Mouse (Mus musculus): ENCODE measurements around the gene Gm10570. TPM values are rescaled to one million over a fixed set of nuclear protein-coding genes. Genes with fewer than 3 reads are reported as not detected.

Gm10570 gene
- total RNA-seq, 2 experiments from 2014 or later = not detected

DNA sequence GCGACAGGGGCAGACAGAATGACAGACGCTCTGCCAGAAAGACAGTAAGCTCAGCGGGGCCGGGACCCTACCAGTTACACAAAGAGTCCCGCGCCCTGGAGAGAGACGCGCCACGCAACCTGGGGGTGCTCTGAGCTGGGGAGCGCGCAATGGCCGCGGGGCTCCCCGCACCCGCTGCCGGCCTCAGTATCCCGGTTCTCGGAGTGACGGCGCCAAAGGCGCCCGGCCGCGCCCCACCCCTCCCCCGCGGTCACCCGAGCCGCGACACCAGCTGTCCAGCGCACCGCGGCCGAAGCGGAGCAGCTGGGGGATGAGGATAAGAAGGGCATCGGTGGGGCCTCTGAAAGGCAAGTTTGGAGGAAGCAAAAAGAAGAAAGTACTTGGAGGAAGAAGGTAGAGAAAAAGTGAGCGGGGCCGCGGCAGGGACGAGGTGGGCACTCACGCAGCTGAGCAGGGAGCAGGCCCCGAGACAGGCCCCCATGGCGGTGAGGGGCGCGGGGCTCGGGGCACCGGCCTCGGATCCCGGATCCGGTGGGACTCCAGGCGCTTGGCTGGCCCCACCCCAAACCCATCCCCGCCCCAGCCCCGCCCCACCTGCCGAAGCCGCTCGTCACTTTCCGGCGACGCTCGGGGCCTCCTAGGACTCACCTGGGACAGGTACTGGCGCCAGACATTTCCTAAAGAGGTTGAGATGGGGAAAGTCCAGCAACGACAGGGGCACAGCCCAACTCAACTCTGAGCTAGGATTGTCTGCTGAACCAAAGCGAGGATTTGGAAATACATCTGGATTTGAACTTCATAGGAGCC lies 33.3 kb downstream of the Gm10570 start:
- intact Hi-C loops (cut with DNase I; ENCODE audit: low total_unique reads) = loop anchor here (5.0 kb wide), 1 partner anchor 1877 kb away; no protein-coding TSS in a partner anchor
- DNase-seq = peak; percentile 53

DNA sequence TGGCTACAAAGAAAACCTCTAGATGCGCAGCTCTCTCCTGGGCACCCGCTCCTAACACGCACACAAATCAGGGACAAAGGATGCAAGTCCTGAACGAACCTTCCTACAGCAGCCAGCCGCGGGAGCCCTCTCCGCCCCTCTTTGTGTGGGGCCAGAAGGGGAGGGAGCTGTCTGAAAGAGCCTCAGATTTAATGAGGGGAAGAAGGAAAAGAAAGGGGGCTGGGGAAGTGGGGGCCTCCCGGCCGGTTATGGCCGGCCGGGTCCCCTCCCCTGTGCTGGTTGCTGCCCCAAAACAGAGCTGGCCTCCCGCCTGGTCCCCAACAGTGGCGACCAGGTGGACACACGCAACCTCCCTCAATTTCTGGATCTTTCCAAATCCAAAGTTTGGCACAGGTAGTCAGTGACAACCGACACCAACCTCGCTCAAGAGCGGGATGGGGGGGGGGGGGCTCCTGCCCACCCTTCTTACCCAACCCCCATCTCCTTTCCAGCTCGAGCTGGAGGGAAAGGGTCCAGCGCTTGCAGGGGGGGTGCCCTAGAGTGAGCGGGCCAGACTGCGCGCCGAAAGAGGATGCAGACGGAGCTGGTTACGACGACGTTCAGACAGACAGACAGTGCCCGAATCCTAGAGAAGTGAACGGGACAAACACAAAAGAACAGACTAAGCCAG lies 34.0 kb downstream of the Gm10570 start:
- no peak for DNase-seq
- intact Hi-C loops (cut with DNase I; ENCODE audit: low total_unique reads) = loop anchor here (5.0 kb wide), 1 partner anchor 1878 kb away; no protein-coding TSS in a partner anchor

GRCm38 (mm10) chr4:130273698-130274345 lies 34.7 kb downstream of the Gm10570 start:
- no peak for DNase-seq
- intact Hi-C loops (cut with DNase I; ENCODE audit: low total_unique reads) = no loop called here

DNA sequence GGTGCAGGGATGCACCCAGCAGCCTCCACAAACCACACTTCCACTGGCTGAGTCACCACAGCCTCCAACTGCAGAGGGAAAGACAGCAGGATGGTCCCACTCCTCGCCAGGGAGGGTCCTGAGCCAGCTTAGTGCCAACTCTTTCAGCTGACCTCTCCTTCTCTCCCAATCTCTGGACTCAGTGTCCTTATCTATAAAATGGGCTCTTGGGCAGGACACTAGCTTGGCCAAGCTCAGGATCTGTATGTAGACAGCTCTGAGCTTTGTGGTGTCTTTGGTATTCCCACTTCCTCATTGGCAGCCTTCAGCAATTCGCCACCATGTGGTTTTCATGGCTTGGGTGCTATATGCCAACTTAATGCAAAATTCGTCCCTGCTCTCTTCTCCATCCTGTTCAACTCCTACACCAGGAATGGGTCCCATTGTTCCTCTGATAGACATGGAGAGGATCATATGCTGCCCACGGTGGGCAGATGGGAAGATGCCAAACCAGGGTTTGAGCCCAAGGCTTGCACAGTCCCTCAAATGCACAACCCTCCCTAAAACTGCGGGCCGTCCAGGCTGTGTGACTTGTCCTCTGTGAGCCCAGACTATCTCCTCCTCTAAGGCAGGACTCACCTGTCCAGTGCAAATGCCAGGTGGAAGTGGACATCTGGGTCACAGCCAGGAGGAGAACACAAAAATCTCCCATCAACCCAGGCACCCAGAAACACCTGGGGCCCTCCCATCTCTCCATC lies 37.7 kb downstream of the Gm10570 start:
- intact Hi-C loops (cut with DNase I; ENCODE audit: low total_unique reads) = no loop called here
- DNase-seq = no peak

GRCm38 (mm10) chr4:130270089-130270488 lies 38.4 kb downstream of the Gm10570 start:
- intact Hi-C loops (cut with DNase I; ENCODE audit: low total_unique reads) = no loop called here
- no peak for DNase-seq

DNA sequence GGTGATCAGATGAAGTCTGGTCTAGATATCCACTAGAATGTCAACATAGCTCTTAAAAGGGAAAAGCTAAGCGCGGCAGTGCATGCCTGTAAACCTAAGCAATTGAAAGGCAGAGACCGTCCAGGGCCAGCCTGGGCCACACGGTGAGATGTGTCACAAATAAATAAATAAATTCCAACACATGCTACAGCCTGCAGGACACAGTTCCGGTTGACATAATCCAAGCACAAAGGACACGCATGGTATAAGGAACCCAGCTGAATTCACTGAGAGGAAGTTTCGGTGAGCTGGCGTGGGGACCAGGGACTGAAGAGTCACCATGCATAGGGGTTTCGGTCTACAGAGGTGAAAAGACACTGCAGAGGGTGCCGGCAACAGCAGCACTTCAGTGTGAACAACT lies 39.7 kb downstream of the Gm10570 start:
- intact Hi-C loops (cut with DNase I; ENCODE audit: low total_unique reads) = no loop called here
- no peak for DNase-seq

GRCm38 (mm10) chr4:130267069-130267468 lies 41.4 kb downstream of the Gm10570 start:
- intact Hi-C loops (cut with DNase I; ENCODE audit: low total_unique reads) = no loop called here
- peak; percentile 20 for DNase-seq

- no peak for DNase-seq
These were observed 41.9 kb downstream of the Gm10570 start for GRCm38 (mm10) chr4:130266601-130267000.

GRCm38 (mm10) chr4:130264698-130265349 lies 43.6 kb downstream of the Gm10570 start:
- intact Hi-C loops (cut with DNase I; ENCODE audit: low total_unique reads) = loop anchor here (2.0 kb wide), 1 partner anchor 28 kb away; no protein-coding TSS in a partner anchor
- peak; percentile 59 for DNase-seq

More at GRCm38 (mm10) chr4:130266601-130267000, 41.9 kb downstream of the Gm10570 start:
- intact Hi-C loops (cut with DNase I; ENCODE audit: low total_unique reads) = no loop called here

- intact Hi-C loops (cut with DNase I; ENCODE audit: low total_unique reads) = loop anchor here (2.0 kb wide), 1 partner anchor 29 kb away; no protein-coding TSS in a partner anchor
- DNase-seq = no peak
These were observed 44.3 kb downstream of the Gm10570 start for GRCm38 (mm10) chr4:130264131-130264530.

DNA sequence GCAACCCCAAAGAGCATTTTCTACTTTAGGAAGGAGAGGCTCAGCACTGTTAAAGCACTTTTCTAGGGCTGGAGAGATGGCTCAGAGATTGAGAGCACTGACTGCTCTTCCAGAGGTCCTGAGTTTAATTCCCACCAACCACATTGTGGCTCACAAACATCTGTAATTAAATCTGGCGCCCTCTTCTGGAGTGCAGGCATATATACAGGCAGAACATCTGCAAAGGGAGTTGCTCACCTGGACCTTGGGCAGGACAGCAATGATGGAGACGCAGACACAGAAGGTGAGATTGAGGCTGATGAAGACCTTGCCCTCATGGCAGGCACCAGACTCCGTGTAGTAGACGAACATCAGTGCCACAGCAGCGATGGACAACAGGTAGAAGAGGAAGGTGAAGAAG lies 48.1 kb downstream of the Gm10570 start:
- intact Hi-C loops (cut with DNase I; ENCODE audit: low total_unique reads) = no loop called here
- DNase-seq = no peak

Other genes with a start within 250 kb of the Gm10570 start
- gene Pef1, start 206.1 kb downstream of the Gm10570 start, total RNA-seq (2021) = 10 to 100 TPM; 27.6 to 30.8 TPM
- not detected for gene Hcrtr1, start 169.3 kb downstream of the Gm10570 start, total RNA-seq (2021)
- gene Tinagl1, start 133.6 kb downstream of the Gm10570 start, total RNA-seq (2021) = 10 to 100 TPM; 29.3 to 39.2 TPM
- not detected for gene Gm853, start 86.3 kb downstream of the Gm10570 start, total RNA-seq (2021)
- 10 to 100 TPM; 53.0 to 57.0 TPM for gene Serinc2, start 29.5 kb downstream of the Gm10570 start, total RNA-seq (2021)
- gene Fabp3, start 79 bp downstream of the Gm10570 start, total RNA-seq (2021) = 1,000 to 10,000 TPM in 1 of 2 experiments, 100 to 1,000 TPM in 1; 662 to 1,168 TPM
- 10 to 100 TPM; 41.5 to 44.0 TPM for gene Zcchc17, start 51.3 kb upstream of the Gm10570 start, total RNA-seq (2021)
- gene Snrnp40, start 51.5 kb upstream of the Gm10570 start, total RNA-seq (2021) = 10 to 100 TPM; 15.7 to 20.7 TPM

Data from gastrocnemius, postnatal 14 days (tissue).